Mouse (Mus musculus) kidney, adult 9 months (tissue): ENCODE results near the gene Dnah8.
A peak's percentile ranks its signal among the peaks of the same experiment; 100 is the strongest.
"Not testable (repeated sequence)": the region's sequence is repeated elsewhere in the genome, so short reads cannot be mapped to it uniquely, and the experiment has no call there.

ENCODE experiments used
- DNase-seq: peaks from one replicate; pipeline ENCODE4 v3.0.0; 2022

The Dnah8 gene

DNA sequence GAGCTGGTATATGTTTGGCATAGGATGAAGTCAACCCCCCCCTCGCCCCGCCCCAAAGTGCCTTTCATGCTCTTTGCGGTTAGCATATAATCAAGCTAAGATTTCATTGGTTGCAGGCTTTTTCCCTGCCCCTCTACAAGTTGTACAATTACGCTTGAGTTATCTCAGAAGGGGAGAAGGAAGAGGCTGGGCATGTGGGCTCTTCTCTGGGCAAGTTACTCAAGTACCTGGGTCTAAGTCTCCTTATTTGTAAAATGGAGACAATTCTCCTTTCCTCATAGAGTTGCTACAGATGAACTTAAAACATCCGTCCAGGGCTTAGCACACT is 14.2 kb upstream of the Dnah8 start:
- no peak for DNase-seq

DNA sequence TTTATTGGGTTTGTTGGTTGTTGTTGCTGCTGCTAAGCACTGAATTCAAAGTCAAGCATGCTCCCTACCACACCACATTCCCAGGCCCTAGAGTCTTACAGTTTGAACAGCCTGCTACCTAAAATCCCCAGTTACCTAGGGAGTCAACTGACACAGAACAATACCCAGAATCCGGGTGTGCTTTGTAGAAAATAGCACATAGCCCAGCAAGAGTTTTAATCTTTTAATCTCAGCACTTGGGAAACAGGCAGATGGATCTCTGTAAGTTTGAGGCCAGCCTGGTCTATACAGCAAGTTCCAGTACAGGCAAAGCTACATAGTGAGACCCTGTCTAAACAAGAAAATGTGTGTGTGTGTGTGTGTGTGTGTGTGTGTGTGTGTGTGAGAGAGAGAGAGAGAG is 13.4 kb upstream of the Dnah8 start:
- DNase-seq: no peak

DNA sequence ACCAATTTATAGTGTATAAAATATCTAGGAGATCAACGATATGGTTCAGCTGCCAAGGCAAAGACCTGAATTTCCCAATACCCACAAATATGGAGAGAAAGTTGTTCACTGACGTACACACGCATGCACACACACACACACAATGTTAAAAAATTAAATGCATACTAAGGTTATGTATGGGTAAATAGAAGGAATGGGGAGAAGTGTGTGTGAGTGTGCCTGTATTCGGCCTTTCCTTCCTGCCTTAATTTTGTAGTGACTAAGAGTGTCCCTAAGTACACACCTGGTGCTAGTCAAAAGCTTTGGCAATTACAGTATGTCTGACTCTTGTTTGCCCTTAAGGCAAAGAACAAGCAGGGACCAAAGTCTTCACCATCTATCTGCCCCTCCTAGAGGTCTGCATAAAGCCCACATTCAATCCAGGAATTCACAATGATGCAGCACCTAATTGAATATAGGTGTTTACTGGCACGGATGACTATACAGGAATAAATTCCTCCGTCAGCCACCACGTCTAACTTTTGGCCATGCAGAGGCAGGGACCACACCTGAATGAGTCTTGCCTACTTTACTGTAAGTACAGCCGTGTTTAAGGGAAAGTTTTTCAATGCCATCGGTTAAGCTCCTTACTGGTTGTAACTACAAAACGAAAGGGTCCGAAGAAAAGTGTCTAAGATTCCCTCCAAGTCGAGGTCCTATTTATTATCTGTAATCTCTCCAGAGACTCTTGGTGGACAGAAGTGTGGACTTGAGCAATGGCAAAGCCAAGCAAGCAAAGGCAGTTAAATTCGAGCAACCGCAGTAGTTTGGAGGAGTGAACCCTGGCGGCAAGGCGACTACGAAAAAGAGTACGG is 12.7 kb upstream of the Dnah8 start:
- peak; percentile 33 for DNase-seq

DNA sequence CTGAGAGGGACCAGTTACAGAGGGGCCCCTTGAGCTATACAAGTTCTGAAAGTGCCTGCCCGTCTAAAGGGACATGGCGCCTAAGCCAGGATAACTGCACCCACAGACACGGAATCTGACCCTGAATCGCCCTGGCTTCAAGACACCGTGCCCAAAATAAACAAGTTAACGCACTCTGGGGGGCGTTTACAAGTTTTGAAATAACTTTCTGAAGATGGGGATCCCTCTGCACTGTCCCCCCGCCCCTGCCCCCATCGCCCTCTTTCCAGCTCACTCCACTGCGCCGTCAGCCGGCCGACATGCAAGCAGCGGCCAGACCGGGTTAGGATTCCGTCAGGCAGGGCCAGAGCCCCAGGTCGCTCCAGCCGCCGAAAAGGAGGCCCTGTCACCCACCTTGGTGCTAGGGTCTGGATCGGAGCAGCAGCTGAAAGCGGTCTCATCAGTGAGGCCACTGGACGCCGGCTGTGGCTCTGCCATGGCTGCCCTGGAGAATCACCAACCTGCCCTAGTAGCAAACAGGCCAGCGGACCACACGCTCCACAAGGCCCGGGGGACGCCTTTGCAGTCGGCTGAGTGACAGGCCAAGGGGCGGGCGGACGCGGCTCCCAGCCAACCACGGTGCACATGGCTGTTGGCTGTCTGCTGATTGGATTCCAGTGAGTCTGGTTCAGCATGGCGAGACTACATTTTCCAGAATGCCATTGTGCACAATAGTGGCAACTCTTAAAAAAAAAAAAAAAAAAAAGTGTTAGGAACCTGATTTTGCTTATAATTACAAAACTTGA is 11.9 kb upstream of the Dnah8 start:
- DNase-seq: peak; percentile 100

DNA sequence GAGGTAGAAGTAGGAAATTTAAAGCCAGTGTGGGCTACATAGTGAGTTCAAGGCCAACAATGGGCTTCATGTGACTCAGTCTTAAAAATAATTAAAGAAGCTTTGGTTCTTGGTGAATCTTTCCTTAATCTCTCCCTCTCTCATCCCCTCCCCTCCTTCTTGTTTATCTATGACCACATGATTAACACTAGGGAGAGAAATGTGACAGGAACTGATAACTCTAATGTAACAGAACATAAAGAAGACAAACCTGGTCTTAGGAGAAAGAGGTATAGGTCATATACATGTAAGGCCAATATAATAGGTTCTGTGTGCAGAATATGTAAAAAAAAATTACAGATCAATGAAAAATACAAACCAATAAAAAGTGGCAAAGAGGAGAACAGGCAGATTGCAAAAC is 10.8 kb upstream of the Dnah8 start:
- DNase-seq: no peak

DNA sequence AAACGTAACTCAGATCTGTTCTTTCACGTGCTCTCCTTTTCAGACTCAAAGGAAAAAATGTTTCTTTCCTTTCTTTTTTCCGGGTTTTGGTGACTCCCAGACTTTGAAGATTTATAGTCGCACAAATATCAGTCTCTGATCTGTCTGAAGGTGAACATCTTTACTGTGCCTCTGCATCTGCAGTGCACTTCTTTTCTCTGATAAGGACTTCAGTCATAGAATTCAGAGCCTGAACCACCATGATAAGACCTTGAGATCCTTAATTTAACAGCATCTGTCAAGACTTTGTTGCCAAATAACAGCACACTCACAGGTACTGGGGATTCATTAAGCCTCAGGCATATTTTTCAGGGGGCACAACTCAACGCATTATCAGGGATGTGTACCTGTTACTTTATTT is 8.0 kb upstream of the Dnah8 start:
- no peak for DNase-seq

DNA sequence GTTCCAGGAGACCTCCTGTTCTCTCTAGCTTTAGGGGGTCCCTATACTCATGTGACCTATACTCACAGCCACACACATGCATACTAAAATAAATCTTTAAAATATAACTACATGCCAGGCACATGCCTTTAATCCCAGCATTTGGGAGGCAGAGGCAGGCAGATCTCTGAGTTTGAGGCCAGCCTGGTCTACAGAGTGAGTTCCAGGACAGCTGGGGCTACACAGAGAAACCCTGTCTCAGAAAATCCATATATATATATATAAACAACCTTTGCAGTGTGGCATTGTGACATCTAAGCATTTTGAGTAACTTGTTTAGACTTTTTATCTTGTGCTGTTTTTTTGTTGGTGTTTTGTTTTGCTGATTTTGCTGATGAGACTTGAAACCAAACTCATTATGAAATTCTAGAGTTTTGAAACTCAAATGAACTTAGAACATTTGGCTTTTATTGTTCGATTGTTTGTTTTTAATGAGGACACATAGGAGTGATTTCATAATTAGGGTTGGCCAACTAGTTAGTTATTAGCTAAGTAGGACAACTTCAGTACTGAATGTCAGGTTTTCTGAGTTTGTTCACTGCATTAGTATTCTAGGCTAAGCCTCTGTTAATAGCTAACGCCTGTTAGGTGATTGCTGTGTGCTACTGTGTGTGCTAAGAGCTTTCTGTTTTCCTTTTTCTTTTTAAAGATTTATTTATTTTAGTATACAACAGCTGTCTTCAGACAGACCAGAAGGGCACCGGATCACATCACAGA is 5.8 kb upstream of the Dnah8 start:
- peak; percentile 77 for DNase-seq

DNA sequence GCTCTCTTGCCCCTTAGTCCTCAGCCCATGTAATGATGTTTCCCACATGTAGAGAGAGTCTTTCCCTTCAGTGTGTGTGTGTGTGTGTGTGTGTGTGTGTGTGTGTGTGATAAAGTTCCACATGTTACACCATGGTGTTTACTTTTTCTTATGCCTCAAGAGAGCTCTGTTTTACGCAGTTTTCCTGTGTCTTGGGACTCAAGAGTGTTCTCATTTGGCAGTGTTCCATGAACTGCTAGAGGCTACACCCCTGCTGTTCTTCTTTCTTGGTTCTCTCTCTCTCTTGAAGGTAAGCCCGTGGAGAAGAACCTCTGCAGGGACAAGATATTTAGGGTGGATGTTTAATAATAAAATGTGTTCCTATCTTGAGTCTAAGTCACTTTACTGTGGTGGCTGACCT is 5.0 kb upstream of the Dnah8 start:
- no peak for DNase-seq

DNA sequence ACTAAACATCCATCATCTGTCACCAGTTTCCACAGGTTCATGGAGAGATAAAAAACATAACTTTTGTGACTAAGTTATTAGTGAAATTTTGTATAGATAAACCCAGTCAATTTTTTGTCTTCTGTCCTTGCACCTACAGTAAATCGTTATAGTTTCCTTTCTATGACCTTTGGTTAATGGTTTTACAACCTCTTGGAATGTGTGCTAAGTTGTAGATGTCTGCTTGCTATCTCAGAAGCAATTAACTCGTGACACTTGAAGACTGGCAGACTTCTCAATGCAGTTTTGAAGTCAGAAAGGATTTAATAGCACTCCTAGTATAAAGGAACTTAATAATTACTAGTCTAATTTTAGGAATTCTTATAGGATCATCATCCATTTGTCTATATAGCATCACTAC is 3.6 kb upstream of the Dnah8 start:
- no peak for DNase-seq

DNA sequence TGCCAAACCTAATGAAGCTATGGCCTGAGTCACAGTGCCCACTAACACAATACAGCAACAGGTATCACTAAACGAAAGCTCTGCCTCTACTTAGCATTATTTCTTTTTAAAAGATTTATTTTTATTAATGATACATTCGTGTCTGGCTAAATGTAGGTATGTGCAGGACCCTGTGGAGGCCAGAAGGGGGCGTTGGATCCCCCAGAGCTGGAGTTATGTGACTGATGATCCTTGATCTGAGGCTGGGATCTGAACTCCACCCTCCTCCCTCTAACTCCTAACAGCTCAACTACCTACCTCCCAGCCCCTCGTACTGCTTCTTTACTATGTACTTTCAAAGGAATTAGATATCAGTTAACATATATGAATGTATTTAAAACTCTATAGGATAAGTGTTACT is 2.7 kb upstream of the Dnah8 start:
- no peak for DNase-seq

DNA sequence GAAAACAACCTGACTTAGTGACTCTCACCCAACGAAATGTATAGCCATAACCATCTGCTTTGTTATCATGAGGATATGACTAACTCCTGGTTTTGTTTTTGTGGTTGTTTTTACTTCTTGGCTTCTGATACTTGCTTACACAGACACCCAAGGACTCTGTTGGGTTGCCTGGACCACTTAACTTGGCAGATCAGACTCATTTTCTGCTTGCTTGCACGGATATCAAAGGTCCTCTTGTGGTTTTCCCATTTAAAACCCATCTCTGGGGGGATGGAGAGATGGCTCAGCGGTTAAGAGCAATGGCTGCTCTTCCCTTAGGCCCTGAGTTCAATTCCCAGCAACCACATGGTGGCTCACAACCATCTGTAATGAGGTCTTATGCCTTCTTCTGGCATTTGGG is 954 bp upstream of the Dnah8 start:
- no peak for DNase-seq

DNA sequence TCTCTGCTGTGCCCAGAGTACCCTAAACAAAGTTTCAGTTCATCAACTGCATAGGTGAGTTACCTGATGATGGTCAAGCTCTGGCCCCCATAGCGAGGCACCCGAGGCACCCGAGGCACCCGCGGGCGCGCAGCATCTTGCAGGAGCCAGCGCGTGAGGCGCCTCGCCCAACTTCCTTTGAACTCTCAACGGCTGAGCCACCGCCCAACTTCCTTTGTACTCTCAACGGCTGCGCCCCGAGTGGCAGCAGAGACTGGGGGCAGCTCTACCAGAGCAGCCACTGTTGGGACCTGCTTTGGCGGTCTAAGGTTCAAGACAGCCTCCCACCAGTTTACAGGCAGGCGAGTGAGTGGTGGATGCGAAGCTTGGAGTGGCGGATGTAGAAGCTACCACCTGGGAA is 2.6 kb downstream of the Dnah8 start, which contains the start of gene Glo1:
TSS of gene Glo1 (minus strand) at position 153 of the 400 bp plus-strand sequence.
- not testable (repeated sequence) for DNase-seq

DNA sequence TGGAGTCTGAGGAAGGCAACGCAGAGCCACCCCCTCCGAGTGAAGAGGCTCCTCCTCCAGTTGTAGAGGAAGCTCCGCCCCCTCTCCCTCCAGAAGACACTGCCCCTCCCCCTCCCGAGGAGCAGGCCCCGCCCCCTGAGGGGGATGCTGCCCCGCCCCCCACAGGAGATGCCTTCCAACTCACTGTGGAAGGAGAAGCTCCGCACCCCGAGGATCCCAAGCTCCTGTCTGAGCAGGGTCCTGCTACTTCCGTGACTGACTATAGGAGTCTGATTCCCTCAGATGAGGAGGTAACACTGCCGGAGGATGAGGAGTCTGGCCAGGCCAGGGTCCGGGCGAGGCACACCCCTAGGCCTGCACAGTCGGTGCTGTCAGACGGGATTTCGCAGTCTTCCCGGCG is 11.2 kb downstream of the Dnah8 start:
- DNase-seq: no peak

DNA sequence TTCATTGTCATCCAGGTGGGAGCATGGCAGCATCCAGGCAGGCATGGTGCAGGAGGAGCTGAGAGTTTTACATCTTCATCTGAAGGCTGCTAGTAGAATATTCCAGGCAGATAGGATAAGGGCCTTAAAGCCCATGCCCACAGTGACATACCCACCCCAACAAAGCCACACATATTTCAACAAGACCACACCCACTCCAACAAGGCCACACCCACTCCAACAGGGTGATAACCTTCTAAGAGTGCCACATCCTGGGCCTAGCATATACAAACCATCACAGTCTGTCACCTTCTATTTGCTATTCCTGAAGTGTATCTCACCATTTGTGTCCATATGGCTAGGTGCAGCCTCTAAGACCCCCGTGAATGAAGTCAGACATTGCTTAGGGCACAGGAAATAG is 13.6 kb downstream of the Dnah8 start:
- DNase-seq: no peak

DNA sequence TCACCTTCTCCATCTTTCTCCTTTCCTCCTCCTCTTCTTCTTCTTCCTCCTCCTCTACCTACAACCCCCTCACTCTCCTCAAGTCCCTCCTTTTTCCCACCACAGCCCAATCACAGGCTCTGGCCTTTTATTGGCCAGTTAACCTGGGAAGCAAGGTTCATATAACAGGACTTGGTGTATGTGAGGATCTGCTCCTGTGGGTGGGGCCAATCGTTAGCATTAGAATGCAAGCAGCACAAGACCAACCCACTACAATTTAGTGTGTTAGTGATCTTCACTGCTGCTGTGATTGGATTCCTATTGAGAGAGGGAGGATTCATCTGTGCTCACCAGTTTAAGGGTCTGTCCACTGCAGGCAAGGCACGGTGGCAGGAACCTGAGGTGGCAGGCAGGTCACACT is 14.8 kb downstream of the Dnah8 start:
- no peak for DNase-seq

DNA sequence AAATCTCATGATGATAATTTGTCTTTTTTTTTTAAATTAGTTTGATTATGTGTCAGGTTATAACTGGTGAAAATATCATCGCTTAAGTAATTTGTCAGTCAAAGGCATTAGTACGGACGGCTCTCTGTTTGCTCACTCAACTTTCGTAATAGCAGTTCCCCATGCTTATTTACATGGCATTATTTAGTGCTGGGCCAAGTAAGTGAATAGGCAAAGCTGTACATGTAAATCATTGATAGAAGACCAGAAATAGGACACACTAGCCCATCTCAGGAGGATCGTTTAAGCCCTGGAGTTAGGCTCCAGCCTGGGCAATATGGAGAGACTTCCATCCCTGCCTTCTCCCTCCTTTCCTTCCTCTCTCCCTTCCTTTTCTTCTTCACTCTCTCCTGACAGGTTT is 16.7 kb downstream of the Dnah8 start:
- no peak for DNase-seq

DNA sequence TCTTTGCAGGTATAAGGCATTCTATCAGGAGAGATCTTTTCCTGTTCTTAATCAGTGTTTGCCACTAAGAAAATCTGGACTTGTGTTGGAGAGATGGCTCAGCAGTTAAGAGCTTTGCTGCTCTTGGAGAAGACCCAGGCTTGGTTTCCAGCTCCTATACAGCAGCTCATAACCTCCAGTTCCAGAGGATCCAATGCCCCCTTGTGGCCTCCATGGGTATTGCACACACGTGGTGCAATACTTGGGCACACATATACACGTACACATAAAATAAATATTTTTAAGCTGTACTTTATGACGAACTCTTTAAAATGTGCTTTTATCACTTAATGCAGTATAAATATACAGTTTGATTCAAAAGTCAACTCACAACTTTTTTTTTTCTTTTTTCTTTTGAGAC is 24.6 kb downstream of the Dnah8 start:
- DNase-seq: no peak

DNA sequence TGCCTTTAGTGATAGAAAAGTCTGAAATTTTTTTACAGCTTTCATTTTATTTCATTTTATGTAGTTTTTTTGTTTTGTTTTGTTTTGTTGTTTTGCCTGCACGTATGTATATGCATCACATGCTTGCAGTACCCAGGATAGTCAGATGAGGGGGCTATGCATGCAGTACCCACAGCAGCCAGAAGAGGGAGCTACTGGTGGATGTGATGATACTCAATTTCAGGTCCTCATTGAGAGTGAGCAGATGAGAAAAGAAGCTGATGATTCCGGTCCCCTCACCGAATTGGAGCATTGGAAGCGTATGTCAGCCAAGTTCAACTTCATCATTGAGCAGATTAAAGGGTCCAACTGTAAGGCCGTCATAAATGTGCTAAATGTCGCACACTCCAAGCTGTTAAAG is 28.9 kb downstream of the Dnah8 start:
- no peak for DNase-seq

DNA sequence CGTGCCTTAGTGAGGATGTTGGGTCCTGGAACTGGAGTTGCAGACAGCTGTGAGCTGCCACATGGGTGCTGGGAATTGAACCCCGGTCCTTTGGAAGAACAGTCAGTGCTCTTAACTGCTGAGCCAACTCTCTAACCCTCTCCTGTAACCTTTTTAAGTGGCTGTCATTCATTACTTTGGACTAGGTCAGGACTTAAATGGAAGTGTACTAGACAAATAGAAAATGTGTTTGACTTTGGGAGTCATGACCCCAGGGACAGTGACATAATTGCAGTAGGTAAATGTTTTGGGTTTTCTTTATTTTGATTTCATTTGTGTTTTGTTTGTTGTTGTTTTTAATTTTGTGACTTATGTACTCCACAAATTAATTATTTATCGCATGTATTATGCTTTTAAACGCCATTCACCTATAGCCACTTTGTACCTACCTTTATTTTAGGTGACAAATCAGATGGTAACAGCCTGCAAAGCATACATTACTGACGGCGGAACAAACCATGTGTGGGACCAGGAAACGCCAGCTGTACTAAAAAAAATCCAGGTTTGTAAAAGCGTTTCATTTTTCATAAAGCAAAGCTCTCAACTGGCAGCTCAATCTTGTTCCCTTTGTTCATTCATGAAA is 33.5 kb downstream of the Dnah8 start:
- DNase-seq: peak; percentile 9

DNA sequence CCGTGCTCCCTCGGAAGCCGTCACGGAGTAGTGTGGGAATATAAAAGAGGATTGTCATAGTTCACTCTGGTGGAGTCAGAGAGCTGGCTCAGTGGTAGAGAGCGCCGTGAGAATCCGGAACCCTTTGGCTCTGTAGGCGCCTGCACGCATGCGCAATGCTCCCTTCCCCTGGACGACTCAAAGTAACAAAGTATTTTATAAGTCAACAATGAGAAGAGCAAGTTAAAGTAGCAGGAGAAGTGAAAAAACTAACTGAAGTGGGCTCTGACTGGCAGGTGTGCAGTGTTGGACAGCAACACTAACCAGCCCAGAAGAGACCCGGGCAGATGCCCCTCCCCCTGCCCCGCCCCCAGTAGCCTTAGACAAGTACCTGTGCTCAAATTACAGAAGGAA is 34.0 kb downstream of the Dnah8 start:
- peak; percentile 89 for DNase-seq

DNA sequence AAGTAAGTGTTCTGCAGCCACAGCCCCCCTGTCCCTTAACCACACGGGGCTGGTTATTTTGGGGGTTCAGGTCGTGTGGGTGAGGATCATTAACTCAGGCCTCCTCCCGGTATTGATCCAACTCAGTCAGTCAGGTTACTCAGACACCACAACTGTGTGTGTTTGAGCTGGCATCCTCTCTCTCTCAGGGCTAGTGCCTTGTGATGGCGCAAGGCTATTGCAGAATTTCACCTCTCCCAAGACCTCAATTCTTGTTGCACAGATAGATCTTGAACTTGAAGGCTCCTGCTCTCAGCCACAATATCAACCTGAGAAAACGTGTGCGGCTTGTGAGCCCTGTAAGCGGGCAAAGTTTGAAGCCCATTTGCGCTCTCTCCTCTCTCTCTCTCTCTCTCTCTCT is 38.0 kb downstream of the Dnah8 start:
- no peak for DNase-seq

DNA sequence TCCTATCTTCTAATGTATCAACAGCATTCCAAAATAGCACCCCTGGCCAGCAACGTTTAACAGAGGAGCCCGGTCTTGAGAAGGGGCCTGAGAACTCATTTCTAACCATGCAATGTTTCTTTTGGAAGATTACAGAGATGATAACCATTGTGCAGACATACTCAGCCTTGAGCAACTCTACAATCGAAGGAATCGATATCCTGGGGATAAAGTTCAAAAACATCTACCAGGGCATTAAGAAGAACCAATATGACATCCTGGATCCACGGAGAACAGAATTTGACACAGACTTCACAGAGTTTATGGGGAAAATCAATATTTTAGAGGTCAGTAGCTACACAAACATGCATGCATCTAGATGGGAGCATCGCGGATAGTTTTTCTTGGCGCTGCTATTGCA is 39.0 kb downstream of the Dnah8 start:
- DNase-seq: no peak

DNA sequence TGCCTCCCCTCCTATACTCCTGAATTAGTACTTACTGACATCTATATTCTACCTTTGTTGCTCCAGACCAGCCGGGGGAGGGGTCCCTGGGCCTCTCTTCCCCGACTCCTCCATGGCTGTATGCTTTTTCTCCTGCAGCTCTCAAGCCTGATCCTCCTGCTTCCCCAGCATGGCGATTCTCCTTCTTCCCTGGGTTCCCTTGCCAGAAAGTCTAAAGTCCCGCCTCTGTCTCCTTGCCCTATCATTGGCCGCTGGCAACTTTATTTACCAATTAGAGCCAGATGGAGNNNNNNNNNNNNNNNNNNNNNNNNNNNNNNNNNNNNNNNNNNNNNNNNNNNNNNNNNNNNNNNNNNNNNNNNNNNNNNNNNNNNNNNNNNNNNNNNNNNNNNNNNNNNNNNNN is 40.7 kb downstream of the Dnah8 start:
- DNase-seq: no peak
